Mouse (Mus musculus): ENCODE data around the gene A030005K14Rik. TPM values are rescaled to one million over a fixed set of nuclear protein-coding genes. Genes with fewer than 3 reads are reported as not detected.

Gene A030005K14Rik
- polyA plus RNA-seq, 2 experiments from 2014 or later, result not detected

DNA sequence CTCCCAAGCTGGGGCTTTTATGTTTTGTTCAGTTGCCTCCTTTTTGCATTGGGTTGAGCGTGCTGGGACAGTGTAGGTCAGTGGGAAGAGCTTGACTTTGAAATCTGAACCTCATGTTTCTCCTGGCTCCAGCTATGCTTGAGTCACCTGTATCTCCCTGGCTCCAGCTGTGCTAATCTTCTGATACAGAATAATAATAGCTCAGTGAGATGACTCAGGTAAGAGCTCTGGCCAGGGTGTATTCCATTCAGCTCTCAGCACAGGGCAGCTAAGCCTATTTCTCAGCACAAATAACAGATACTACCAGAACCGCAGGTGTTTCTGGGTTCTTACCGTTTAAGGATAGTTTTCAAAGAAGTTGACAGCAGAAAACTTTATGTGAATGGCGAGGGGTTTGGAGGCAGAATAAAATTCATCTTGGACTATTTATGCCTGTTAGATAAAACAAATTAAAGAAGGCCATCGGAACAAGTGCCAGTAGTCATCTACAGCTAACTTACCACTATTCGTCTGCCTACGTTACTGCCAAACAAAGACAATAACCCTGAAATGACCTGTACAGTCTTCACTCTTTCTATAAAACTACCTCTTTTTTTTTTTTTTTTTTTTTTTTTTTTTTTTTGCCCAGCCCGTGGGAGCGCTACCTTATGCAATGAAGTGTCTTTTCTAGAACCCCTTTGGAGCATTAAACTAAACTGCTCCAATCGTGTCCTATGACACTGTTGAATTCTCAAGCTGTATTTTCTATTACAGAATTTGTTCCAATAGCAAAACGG lies 22.1 kb downstream of the A030005K14Rik start:
- no peak for ATAC-seq

DNA sequence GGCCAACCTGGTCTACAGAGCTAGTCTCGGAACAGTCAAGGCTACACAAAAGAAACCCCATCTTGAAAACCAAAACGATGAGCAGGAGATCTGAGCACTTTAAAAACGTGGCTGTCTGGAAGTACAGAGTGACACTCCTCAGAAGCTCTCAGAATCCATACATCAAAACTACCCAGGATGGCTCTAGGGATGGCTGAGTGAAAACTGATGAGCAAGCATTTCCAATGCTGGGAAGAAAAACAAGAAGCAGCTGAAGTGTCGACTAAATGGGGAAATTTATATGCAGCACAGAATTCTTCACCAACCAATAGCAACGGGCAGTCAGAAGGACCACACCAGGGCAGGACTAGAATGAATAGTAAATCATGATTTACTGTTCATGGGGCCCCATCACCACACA lies 24.7 kb downstream of the A030005K14Rik start:
- ATAC-seq, result no peak

GRCm38 (mm10) chr1:83032508-83032907 lies 26.7 kb downstream of the A030005K14Rik start:
- no peak for ATAC-seq

DNA sequence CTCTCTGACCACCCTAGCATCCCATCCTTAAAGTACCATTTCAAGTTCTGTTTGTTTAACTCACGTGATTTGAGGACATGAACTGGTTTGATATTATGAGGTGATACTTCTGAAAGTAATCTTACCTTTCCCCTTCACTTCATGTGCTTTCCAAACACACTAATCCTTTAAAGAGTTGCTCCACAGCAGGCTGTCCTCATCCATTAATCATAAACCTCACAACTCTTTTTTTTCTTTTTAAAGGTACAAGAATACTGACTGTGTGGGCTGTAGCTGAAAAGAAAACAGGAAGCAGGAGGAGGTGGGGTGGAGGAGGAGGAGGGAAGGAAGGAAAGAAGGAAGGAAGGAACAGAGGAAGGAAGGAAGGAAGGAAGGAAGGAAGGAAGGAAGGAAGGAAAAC lies 27.2 kb downstream of the A030005K14Rik start:
- ATAC-seq, result no peak

GRCm38 (mm10) chr1:83016556-83016955 lies 42.6 kb downstream of the A030005K14Rik start:
- ATAC-seq, result no peak

DNA sequence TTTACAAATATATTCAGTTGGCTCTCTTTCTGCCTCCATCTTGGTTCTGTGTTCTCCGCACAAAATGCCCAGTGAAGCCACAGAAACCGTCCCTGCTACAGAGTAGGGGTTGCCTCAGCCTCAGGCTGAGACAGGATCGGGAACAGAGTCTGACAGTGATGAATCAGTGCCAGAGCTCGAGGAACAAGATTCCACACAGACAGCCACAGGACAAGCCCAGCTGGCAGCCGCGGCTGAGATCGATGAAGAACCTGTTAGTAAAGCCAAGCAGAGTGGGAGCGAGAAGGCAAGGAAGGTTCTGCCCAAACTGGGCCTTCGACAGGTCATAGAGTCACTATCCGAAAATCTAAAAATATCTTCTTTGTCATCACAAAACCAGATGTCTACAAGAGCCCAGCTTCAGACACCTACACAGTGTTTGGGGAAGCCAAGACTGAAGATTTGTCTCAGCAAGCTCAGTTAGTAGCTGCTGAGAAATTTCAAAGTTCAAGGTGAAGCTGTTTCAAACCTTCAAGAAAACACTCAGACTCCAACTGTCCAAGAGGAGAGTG lies 43.8 kb downstream of the A030005K14Rik start:
- ATAC-seq, result no peak

GRCm38 (mm10) chr1:83014477-83014876 lies 44.7 kb downstream of the A030005K14Rik start:
- ATAC-seq, result no peak

Other genes starting within 250 kb of the A030005K14Rik start
- gene Agfg1, start 219.9 kb downstream of the A030005K14Rik start, polyA plus RNA-seq (2017; shearing (Covaris generic)), result 10 to 100 TPM; 18.8 to 32.8 TPM
- 1 to 10 TPM in 1 of 2 experiments, not detected in 1; 1.4 TPM for gene A030005L19Rik, start 146.1 kb downstream of the A030005K14Rik start, polyA plus RNA-seq (2017; shearing (Covaris generic))
- gene A030014E15Rik, start 134.5 kb downstream of the A030005K14Rik start, polyA plus RNA-seq (2017; shearing (Covaris generic)), result not detected
- not detected for gene Gm6217, start 128.0 kb downstream of the A030005K14Rik start, polyA plus RNA-seq (2017; shearing (Covaris generic))
- gene A030003K21Rik, start 116.0 kb downstream of the A030005K14Rik start, polyA plus RNA-seq (2017; shearing (Covaris generic)), result not detected
- gene Gm7544, start 103.4 kb downstream of the A030005K14Rik start, polyA plus RNA-seq (2017; shearing (Covaris generic)), result not detected
- not detected for gene Gm47955, start 99.1 kb downstream of the A030005K14Rik start, polyA plus RNA-seq (2017; shearing (Covaris generic))
- gene Gm47959, start 58.8 kb downstream of the A030005K14Rik start, polyA plus RNA-seq (2017; shearing (Covaris generic)), result not detected
- gene Slc19a3, start 20.9 kb downstream of the A030005K14Rik start, polyA plus RNA-seq (2017; shearing (Covaris generic)), result not detected
- not detected for gene Krtap28-10, start 16.9 kb downstream of the A030005K14Rik start, polyA plus RNA-seq (2017; shearing (Covaris generic))
- gene Gm47969, start 14.4 kb downstream of the A030005K14Rik start, polyA plus RNA-seq (2017; shearing (Covaris generic)), result not detected
- not detected for gene Krtap28-13, start 1.6 kb upstream of the A030005K14Rik start, polyA plus RNA-seq (2017; shearing (Covaris generic))
- 1 to 10 TPM; 2.7 to 3.7 TPM for gene Ccl20, start 57.4 kb upstream of the A030005K14Rik start, polyA plus RNA-seq (2017; shearing (Covaris generic))
- not detected for gene Daw1, start 100.4 kb upstream of the A030005K14Rik start, polyA plus RNA-seq (2017; shearing (Covaris generic))